8 mouse cellular contexts compared by ENCODE assay signal in genomic region chr13:38204702-38205482, GRCm38 (mm10). TPM values are rescaled to one million over a fixed set of nuclear protein-coding genes. Genes with fewer than 3 reads are reported as not detected.
DNase-seq lines count a peak whose midpoint lies in the region; ATAC-seq lines count a peak whose summit lies in the region.

Gene Snrnp48 (plus strand): TSS chr13:38204938.

- H3K4me1 ChIP-seq in intestine, embryonic 14.5 days (replicated peaks; ENCODE audit: control insufficient read depth, insufficient read depth, low read length) = peaks cover 7% of the 10 kb centered on the region

- peak; percentile 84 to 89 for DNase-seq in adrenal gland, adult 18-20 months (ENCODE audit: low spot score in 2 of 2)
- peak; percentile 96 for DNase-seq in embryo, embryonic 11 days
- peak; percentile 90 for DNase-seq in gastrocnemius, postnatal 25 days
- DNase-seq in intestine, embryonic 14.5 days (ENCODE audit: low spot score) = peak; percentile 88
- DNase-seq in left cerebral cortex, postnatal 14 days (ENCODE audit: low spot score in 2 of 2) = peak; percentile 90 to 91
- peak; percentile 90 for DNase-seq in mesoderm, embryonic 11.5 days (ENCODE audit: low read depth, low spot score)
- peak; percentile 87 to 88 for DNase-seq in right cerebral cortex, postnatal 36 days (ENCODE audit: low spot score in 2 of 2)
- peak; percentile 90 for DNase-seq in yolk sac, embryonic 10.5 days (ENCODE audit: low spot score)

- intact Hi-C loops in left cerebral cortex, postnatal 14 days (cut with DNase I) = loop anchor here (5.0 kb wide), 1 partner anchor 143 kb away; no protein-coding TSS in a partner anchor

- H3K27me3 ChIP-seq in intestine, embryonic 14.5 days (replicated peaks; ENCODE audit: control insufficient read depth, insufficient read depth, low read length) = no peaks in the 10 kb centered on the region

- H3K9me3 ChIP-seq in intestine, embryonic 14.5 days (ENCODE audit: control insufficient read depth, low read length) = no peaks in the 10 kb centered on the region

- peak within 1 kb of the TSS; percentile 84 for H3K4me3 ChIP-seq in intestine, embryonic 14.5 days (ENCODE audit: low read depth, low read length)

- H3K36me3 ChIP-seq in intestine, embryonic 14.5 days (ENCODE audit: control insufficient read depth, insufficient read depth, low read length) = peaks cover 2% of the 10 kb centered on the region; the same call in 1 of the 2 replicates

- H3K27ac ChIP-seq in intestine, embryonic 14.5 days (ENCODE audit: low read depth) = peak within 1 kb of the TSS; percentile 79

- H3K9ac ChIP-seq in intestine, embryonic 14.5 days (ENCODE audit: low read length) = peak within 1 kb of the TSS; percentile 87

- WGBS in intestine, embryonic 14.5 days = 1% methylated on average over 59 of the region's 59 CpGs

- peak within 1 kb of the TSS; percentile 71 for H3K4me2 ChIP-seq in intestine, embryonic 14.5 days (ENCODE audit: low read length)

- ATAC-seq in intestine, embryonic 14.5 days (replicated peaks; ENCODE audit: low FRiP score, low TSS enrichment, low read depth) = peak; percentile 93

RNA-seq across cellular contexts. Expression of gene Snrnp48, which starts in this region (rescaled TPM):
- 10 to 100 TPM; 22.4 to 22.9 TPM for total RNA-seq in adrenal gland, adult 18-20 months (2021)
- 10 to 100 TPM in 1 of 2 experiments, 1 to 10 TPM in 1; 6.5 to 11.0 TPM for total RNA-seq in gastrocnemius, postnatal 25 days (2021)
- polyA plus RNA-seq in intestine, embryonic 14.5 days (2014; fragmentation: Nextera tagmentation; extraction: Ambion mirVana) = 42.1 and 42.9 TPM in 2 replicates
- total RNA-seq in left cerebral cortex, postnatal 14 days (2021) = 10 to 100 TPM; 16.0 to 22.0 TPM

Comparison
In these comparisons a context has a peak if more than half of its experiments do, and no peak if none do; other contexts are left out.
1. Peak in every context shown above with its lines: DNase-seq, ATAC-seq, H3K4me3 ChIP-seq and H3K27ac ChIP-seq.